Mouse (Mus musculus) heart, embryonic 14.5 days (tissue): Measurements from ENCODE around the gene Laptm5. TPM values are rescaled to one million over a fixed set of nuclear protein-coding genes. Genes with fewer than 3 reads are reported as not detected.

ENCODE experiments used
- ATAC-seq: fragments of 200-750 bp; cut with Nextera tagmentation; 2 replicates; pipeline ENCODE4 v1.8.0; 2017; ENCODE audit warnings: low read depth, moderate TSS enrichment; ENCODE audit not compliant: insufficient number of reproducible peaks, insufficient read depth, low FRiP score
- H3K27ac ChIP-seq, 2 experiments: fragments of 200-500 bp in 1 of 2; fragments of 300-500 bp in 1 of 2; sonication (generic) in 1 of 2; replicated peaks in 1 of 2; 2 replicates each; pipeline ENCODE4 v1.5.1; 2012 to 2014; ENCODE audit warnings: low read depth in 2 of 2, low read length in 2 of 2, control low read depth in 1 of 2, mild to moderate bottlenecking in 1 of 2, mixed read lengths in 1 of 2; ENCODE audit not compliant: control insufficient read depth in 1 of 2, insufficient read depth in 1 of 2
- H3K27me3 ChIP-seq: fragments of 300-500 bp; sonication (generic); 2 replicates; pipeline ENCODE4 v1.6.1; 2014; ENCODE audit warnings: mild to moderate bottlenecking, low read length, control low read depth; ENCODE audit not compliant: control insufficient read depth, insufficient read depth
- H3K36me3 ChIP-seq: fragments of 300-500 bp; sonication (generic); 2 replicates; pipeline ENCODE4 v1.6.1; 2014; ENCODE audit warnings: mild to moderate bottlenecking, control low read depth, low read length, mixed read lengths; ENCODE audit not compliant: control insufficient read depth, insufficient read depth
- H3K4me1 ChIP-seq, 2 experiments: fragments of 200-500 bp in 1 of 2; fragments of 300-500 bp in 1 of 2; sonication (generic) in 1 of 2; 2 replicates each; pipeline ENCODE4 v1.6.1; 2012 to 2014; ENCODE audit warnings: low read length in 2 of 2, control low read depth in 1 of 2, mixed read lengths in 1 of 2; ENCODE audit not compliant: control insufficient read depth in 2 of 2, insufficient read depth in 2 of 2
- H3K4me2 ChIP-seq: fragments of 300-500 bp; sonication (generic); 2 replicates; pipeline ENCODE4 v1.6.1; 2014; ENCODE audit warnings: mild to moderate bottlenecking, low read length
- H3K4me3 ChIP-seq, 2 experiments: fragments of 200-500 bp in 1 of 2; fragments of 300-500 bp in 1 of 2; sonication (generic) in 1 of 2; 2 replicates each; pipeline ENCODE4 v1.5.1; 2012 to 2014; ENCODE audit warnings: low read length in 2 of 2, mild to moderate bottlenecking in 2 of 2, control low read depth in 1 of 2, low read depth in 1 of 2, moderate library complexity in 1 of 2; ENCODE audit not compliant: control insufficient read depth in 1 of 2, insufficient read depth in 1 of 2
- H3K9ac ChIP-seq: fragments of 300-500 bp; sonication (generic); 2 replicates; pipeline ENCODE4 v1.6.1; 2014; ENCODE audit warnings: mild to moderate bottlenecking, low read length
- H3K9me3 ChIP-seq: fragments of 300-500 bp; sonication (generic); 2 replicates; pipeline ENCODE4 v1.6.1; 2016; ENCODE audit warnings: low read length, control low read depth; ENCODE audit not compliant: control insufficient read depth
- WGBS: fragments of 180-500 bp; shearing (Covaris S2); extraction: QIAGEN DNeasy Blood & Tissue Kit; methylation state at CpG from one replicate; pipeline ENCODE4 v1.1.7; 2014; 5-methylcytosine and 5-hydroxymethylcytosine counted together
- polyA plus RNA-seq: library from polyadenylated mRNA; unstranded; fragments of >200 nt; fragmentation: Nextera tagmentation; extraction: Ambion mirVana; gene quantifications from 2 replicates; pipeline ENCODE4 v1.2.1, GENCODE M21; 2014

Laptm5 gene
- polyA plus RNA-seq, 1 experiment from 2014 or later = 30.8 TPM

DNA sequence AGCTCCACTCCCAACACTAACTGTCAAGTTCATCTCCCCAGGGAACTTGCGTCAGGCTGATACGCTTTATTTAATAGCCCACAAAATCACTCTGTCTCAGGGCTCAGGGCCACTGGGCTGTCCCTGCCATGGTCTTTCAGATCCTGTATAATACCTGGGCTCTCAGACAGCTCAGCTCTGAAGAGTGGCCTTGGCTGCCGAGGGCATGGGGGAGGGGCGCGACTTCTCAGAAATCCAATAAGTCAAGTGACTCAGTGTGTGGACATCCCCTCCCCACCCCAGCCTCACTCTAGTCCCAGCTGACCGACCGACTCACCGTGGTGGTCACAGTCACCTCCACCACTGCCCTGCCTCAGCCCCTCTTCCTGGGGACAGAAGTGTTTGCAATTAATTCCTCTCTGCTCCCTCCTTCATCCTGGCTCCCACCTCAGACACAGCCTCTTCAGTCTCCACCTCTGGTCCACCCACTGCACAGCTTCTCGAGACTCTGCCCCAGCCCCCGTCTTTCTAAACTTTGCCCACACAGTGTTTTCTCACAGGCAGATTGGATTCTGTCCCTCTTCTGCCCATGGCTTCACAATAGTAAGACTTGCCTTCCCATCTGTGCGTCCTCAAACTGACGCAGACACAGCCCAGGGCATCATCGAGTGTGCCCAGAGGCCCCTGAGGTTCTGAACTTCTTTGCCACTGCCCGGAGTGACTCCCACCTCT, 36.8 kb upstream of the Laptm5 start:
- no peak overlapping the region for H3K4me3 ChIP-seq
- no peaks in the 10 kb centered on the region for H3K9me3 ChIP-seq
- WGBS = 49% methylated on average over 14 of the region's 14 CpGs
- H3K36me3 ChIP-seq = no peaks in the 10 kb centered on the region
- peaks cover 10% of the 10 kb centered on the region for H3K27me3 ChIP-seq
- no peak overlapping the region for H3K4me2 ChIP-seq
- no peak overlapping the region for H3K9ac ChIP-seq
- no peak overlapping the region for H3K27ac ChIP-seq
- peaks cover 14 to 24% of the 10 kb centered on the region in 2 experiments for H3K4me1 ChIP-seq
- ATAC-seq = no peak

GRCm38 (mm10) chr4:130878273-130879047, 34.5 kb upstream of the Laptm5 start:
- H3K4me3 ChIP-seq = no peak overlapping the region; a peak in 1 of 4 replicates
- peak overlapping the region; percentile 61 for H3K4me2 ChIP-seq
- peaks cover 14 to 29% of the 10 kb centered on the region in 2 experiments for H3K4me1 ChIP-seq
- H3K27me3 ChIP-seq = peaks cover 10% of the 10 kb centered on the region
- peak; percentile 25 for ATAC-seq
- H3K27ac ChIP-seq = peak overlapping the region; percentile 20 to 55; a peak in 2 of 4 replicates
- H3K9ac ChIP-seq = peak overlapping the region; percentile 61
- H3K9me3 ChIP-seq = no peaks in the 10 kb centered on the region
- WGBS = 7% methylated on average over 21 of the region's 21 CpGs
- H3K36me3 ChIP-seq = no peaks in the 10 kb centered on the region

- Histone ChIP-seq H3K27me3 (peaks cover 10% of the 10 kb centered on the region), H3K9me3 (no peaks in the 10 kb centered on the region), H3K4me2 (peak overlapping the region; percentile 61), H3K4me3 (no peak overlapping the region), H3K36me3 (no peaks in the 10 kb centered on the region), H3K27ac (peak overlapping the region in 1 of 2 experiments; percentile 55; a peak in 2 of 4 replicates), H3K9ac (no peak overlapping the region; the same call in 1 of the 2 replicates), H3K4me1 (peaks cover 17 to 31% of the 10 kb centered on the region in 2 experiments)
- ATAC-seq = peak; percentile 31; the same call in 1 of the 2 replicates
- WGBS = 45% methylated on average over 1 of the region's 1 CpGs
Observed at GRCm38 (mm10) chr4:130879048-130879384, 33.9 kb upstream of the Laptm5 start.

DNA sequence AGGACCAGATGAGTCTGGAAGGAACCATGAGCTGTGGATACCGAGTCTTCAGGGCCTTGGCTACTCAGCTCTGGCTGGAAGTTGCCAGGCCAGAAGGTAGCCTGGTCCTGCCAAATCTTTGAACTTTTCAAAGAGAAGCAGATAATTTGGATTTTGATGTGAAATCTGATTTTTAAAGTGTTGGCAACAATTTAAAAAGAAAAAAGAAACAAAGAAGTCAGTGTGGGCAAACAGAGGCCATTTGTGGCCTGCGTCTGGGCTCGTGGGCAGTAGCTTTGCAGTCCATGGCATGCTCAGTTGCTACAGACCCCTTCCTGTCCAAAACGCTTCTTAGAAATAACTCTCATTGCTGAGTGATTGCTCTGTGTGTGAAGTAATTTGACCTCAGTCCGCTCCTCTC, 31.6 kb upstream of the Laptm5 start:
- Histone ChIP-seq H3K36me3 (no peaks in the 10 kb centered on the region), H3K4me1 (peaks cover 8 to 23% of the 10 kb centered on the region in 2 experiments; a peak in 3 of 4 replicates), H3K4me3 (no peak overlapping the region), H3K9ac (no peak overlapping the region), H3K27me3 (peaks cover 8% of the 10 kb centered on the region), H3K9me3 (no peaks in the 10 kb centered on the region), H3K4me2 (no peak overlapping the region), H3K27ac (no peak overlapping the region)
- 71% methylated on average over 5 of the region's 5 CpGs for WGBS
- no peak for ATAC-seq

DNA sequence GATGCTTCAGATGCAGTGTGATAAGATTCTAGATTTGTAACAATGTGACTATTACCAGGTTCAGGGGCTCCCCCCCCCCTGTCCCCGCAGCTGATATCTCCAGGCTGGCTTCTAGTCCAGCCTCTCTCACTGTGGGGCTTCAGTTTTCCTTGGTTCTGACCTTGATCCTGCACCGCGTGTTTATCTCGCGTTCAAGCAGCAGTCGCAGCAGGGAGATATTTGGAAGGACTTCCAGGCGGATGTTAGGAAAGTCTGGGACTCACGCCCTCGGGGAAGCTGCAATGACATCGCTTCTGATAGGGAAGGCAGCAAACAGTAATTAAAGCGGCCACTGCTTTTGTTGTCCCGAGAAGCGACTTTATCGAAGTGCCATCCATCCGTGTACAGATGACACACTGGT, 30.2 kb upstream of the Laptm5 start:
- Histone ChIP-seq H3K9ac (no peak overlapping the region), H3K27ac (no peak overlapping the region), H3K27me3 (no peaks in the 10 kb centered on the region), H3K36me3 (no peaks in the 10 kb centered on the region), H3K4me1 (peaks cover 7 to 23% of the 10 kb centered on the region in 2 experiments; a peak in 3 of 4 replicates), H3K4me3 (no peak overlapping the region), H3K9me3 (no peaks in the 10 kb centered on the region), H3K4me2 (no peak overlapping the region)
- WGBS = 26% methylated on average over 15 of the region's 15 CpGs
- no peak for ATAC-seq

GRCm38 (mm10) chr4:130883820-130884533, 28.9 kb upstream of the Laptm5 start:
- WGBS = 17% methylated on average over 13 of the region's 13 CpGs
- Histone ChIP-seq H3K4me1 (peaks cover 5 to 14% of the 10 kb centered on the region in 2 experiments; a peak in 2 of 4 replicates), H3K9ac (no peak overlapping the region), H3K36me3 (no peaks in the 10 kb centered on the region), H3K4me2 (no peak overlapping the region), H3K27ac (no peak overlapping the region), H3K27me3 (no peaks in the 10 kb centered on the region), H3K9me3 (no peaks in the 10 kb centered on the region), H3K4me3 (no peak overlapping the region)
- ATAC-seq = no peak

DNA sequence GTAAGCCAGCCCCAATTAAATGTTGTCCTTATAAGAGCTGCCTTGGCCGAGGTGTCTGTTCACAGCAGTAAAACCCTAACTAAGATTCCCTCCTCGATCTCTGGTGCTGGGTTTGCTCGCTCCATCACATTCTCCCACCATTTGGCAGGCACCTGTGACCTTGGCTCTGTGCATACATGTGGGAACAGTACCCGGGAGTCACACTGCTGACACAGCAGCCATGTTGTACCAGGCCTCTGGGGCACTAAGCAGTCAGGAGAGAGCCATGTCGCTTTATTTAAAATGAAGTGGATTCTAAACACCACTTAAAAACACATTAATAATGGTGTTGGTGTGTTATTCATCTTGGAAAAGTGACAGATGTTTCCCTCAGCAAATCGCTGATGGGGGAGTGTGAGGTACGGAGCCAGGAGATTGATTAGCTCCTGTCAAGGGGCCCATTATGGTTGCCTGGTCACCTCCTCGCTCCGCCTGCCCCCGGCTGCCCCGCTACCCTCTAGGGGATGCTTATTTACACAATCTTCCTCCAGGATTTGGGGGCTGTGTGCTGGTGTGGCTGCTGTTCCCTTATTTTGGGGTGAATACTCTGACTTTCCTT, 25.7 kb upstream of the Laptm5 start:
- peaks cover 9 to 18% of the 10 kb centered on the region in 2 experiments for H3K4me1 ChIP-seq
- H3K36me3 ChIP-seq = no peaks in the 10 kb centered on the region
- no peak for ATAC-seq
- H3K9ac ChIP-seq = no peak overlapping the region
- no peak overlapping the region for H3K4me2 ChIP-seq
- no peak overlapping the region for H3K27ac ChIP-seq
- WGBS = 71% methylated on average over 11 of the region's 11 CpGs
- no peak overlapping the region for H3K4me3 ChIP-seq
- H3K9me3 ChIP-seq = no peaks in the 10 kb centered on the region
- H3K27me3 ChIP-seq = no peaks in the 10 kb centered on the region
